Mouse (Mus musculus) liver, embryonic 11.5 days (tissue): ENCODE results near the gene Ssbp2. TPM values are rescaled to one million over a fixed set of nuclear protein-coding genes. Genes with fewer than 3 reads are reported as not detected.
A peak's percentile ranks its signal among the peaks of the same experiment; 100 is the strongest.

ENCODE experiments used
- ATAC-seq: fragments of 200-750 bp; cut with Nextera tagmentation; replicated peaks from 2 replicates; pipeline ENCODE4 v1.8.0; 2017; ENCODE audit warnings: moderate number of reproducible peaks, mild to moderate bottlenecking, moderate TSS enrichment, moderate library complexity; ENCODE audit not compliant: low FRiP score
- DNase-seq: peaks from one replicate; pipeline ENCODE4 v3.0.0-alpha.2; 2017; ENCODE audit warnings: low spot score
- H3K27ac ChIP-seq: fragments of 300-500 bp; sonication (generic); 2 replicates; pipeline ENCODE4 v1.5.1; 2014; ENCODE audit warnings: mild to moderate bottlenecking, low read depth, low read length, control low read depth
- H3K27me3 ChIP-seq: fragments of 300-500 bp; sonication (generic); replicated peaks from 2 replicates; pipeline ENCODE4 v1.6.1; 2014; ENCODE audit warnings: low read length, mixed read lengths; ENCODE audit not compliant: control insufficient read depth, insufficient read depth
- H3K36me3 ChIP-seq: fragments of 300-500 bp; sonication (generic); 2 replicates; pipeline ENCODE4 v1.6.1; 2014; ENCODE audit warnings: mild to moderate bottlenecking, low read length, moderate library complexity, mixed read lengths; ENCODE audit not compliant: control insufficient read depth, insufficient read depth
- H3K4me1 ChIP-seq: fragments of 300-500 bp; sonication (generic); replicated peaks from 2 replicates; pipeline ENCODE4 v1.6.1; 2014; ENCODE audit warnings: low read length, mixed read lengths; ENCODE audit not compliant: control insufficient read depth, insufficient read depth
- H3K4me2 ChIP-seq: fragments of 300-500 bp; sonication (generic); 2 replicates; pipeline ENCODE4 v1.6.1; 2014; ENCODE audit warnings: mild to moderate bottlenecking, control low read depth, moderate library complexity
- H3K4me3 ChIP-seq: fragments of 300-500 bp; sonication (generic); 2 replicates; pipeline ENCODE4 v1.5.1; 2014; ENCODE audit warnings: low read depth, low read length, control low read depth
- H3K9ac ChIP-seq: fragments of 300-500 bp; sonication (generic); 2 replicates; pipeline ENCODE4 v1.6.1; 2014; ENCODE audit warnings: low read depth, low read length, control low read depth
- H3K9me3 ChIP-seq: fragments of 300-500 bp; sonication (generic); 2 replicates; pipeline ENCODE4 v1.6.1; 2016; ENCODE audit warnings: low read length, inconsistent platforms, mixed read lengths; ENCODE audit not compliant: control insufficient read depth
- WGBS: fragments of 180-500 bp; shearing (Covaris S2); extraction: QIAGEN DNeasy Blood & Tissue Kit; methylation state at CpG from one replicate; pipeline ENCODE4 v1.1.7; 2014; 5-methylcytosine and 5-hydroxymethylcytosine counted together
- polyA plus RNA-seq: library from polyadenylated mRNA; unstranded; fragments of >200 nt; fragmentation: Nextera tagmentation; extraction: Ambion mirVana; gene quantifications from 2 replicates; pipeline ENCODE4 v1.2.1, GENCODE M21; 2014

Ssbp2 gene
- polyA plus RNA-seq, 1 experiment from 2014 or later, result 110 TPM

DNA sequence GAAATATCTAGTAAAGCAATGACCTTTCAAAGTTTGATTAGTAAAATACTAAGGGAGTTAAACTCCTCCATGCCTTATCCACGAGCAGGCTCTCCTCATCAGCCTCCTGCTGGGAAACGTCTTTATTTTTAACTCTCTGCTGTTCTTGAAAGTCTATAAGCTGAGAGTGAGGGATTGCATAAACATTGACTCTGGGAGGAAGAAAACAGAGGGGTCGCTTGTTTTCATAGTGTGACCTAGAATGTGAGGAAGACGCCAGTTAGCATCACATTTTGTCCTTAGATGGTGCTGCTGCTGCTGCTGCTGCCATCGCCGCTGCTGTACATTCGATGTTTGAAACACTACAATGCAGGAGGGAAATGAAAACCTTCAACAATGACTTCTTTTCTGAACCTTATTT, 233.5 kb downstream of the Ssbp2 start:
- ATAC-seq (no peak), DNase-seq (no peak)
- WGBS, result 73% methylated on average over 7 of the region's 7 CpGs
- H3K9me3 ChIP-seq, result no peaks in the 10 kb centered on the region
- H3K4me1 ChIP-seq, result no peaks in the 10 kb centered on the region
- H3K27me3 ChIP-seq, result no peaks in the 10 kb centered on the region
- no peak overlapping the region for H3K4me2 ChIP-seq
- peaks cover 2% of the 10 kb centered on the region; the same call in 1 of the 2 replicates for H3K36me3 ChIP-seq
- no peak overlapping the region for H3K9ac ChIP-seq
- H3K4me3 ChIP-seq, result no peak overlapping the region
- H3K27ac ChIP-seq, result no peak overlapping the region

- WGBS, result 80% methylated on average over 2 of the region's 2 CpGs
- no peaks in the 10 kb centered on the region for H3K9me3 ChIP-seq
- H3K4me3 ChIP-seq, result no peak overlapping the region
- ATAC-seq (no peak), DNase-seq (no peak)
- H3K4me2 ChIP-seq, result no peak overlapping the region
- H3K27me3 ChIP-seq, result no peaks in the 10 kb centered on the region
- no peak overlapping the region for H3K9ac ChIP-seq
- H3K36me3 ChIP-seq, result peaks cover 2% of the 10 kb centered on the region; the same call in 1 of the 2 replicates
- no peak overlapping the region for H3K27ac ChIP-seq
- H3K4me1 ChIP-seq, result no peaks in the 10 kb centered on the region
Observed at GRCm38 (mm10) chr13:91695406-91695805, 235.3 kb downstream of the Ssbp2 start.

DNA sequence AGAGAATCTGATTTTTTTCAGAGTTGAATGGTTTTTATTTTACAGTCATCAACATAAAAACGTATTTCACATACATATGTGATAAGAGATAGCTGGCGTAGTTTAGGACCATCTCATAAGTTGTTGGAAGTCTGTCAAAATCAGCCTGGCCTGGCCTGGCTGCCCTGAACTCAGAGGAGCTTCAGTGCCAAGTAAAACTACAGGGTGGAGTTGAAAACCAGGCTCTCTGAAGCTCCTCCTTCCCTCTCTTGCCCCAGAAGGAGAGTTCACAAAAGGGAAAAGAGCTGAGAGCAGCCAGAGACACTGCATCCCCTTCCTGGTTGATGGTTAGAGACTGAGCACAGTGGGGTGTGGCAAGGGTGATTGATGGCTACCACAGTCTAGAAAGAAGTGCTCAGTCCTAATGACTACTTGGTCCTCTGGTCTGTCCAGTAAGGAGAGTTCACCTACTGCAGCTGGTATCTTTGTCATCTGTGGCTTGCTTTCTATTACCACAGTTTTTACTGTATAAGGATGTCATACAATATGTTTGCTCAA, 236.1 kb downstream of the Ssbp2 start:
- H3K4me1 ChIP-seq, result no peaks in the 10 kb centered on the region
- no peak overlapping the region for H3K9ac ChIP-seq
- H3K27me3 ChIP-seq, result no peaks in the 10 kb centered on the region
- no peaks in the 10 kb centered on the region for H3K9me3 ChIP-seq
- no peak overlapping the region for H3K4me3 ChIP-seq
- WGBS, result 82% methylated on average over 2 of the region's 2 CpGs
- H3K4me2 ChIP-seq, result no peak overlapping the region
- no peak for DNase-seq
- no peak overlapping the region for H3K27ac ChIP-seq
- ATAC-seq, result no peak
- no peaks in the 10 kb centered on the region for H3K36me3 ChIP-seq

- H3K4me2 ChIP-seq, result no peak overlapping the region
- H3K4me3 ChIP-seq, result no peak overlapping the region
- ATAC-seq (no peak), DNase-seq (no peak)
- H3K9ac ChIP-seq, result no peak overlapping the region
- no peaks in the 10 kb centered on the region for H3K27me3 ChIP-seq
- H3K4me1 ChIP-seq, result no peaks in the 10 kb centered on the region
- H3K9me3 ChIP-seq, result no peaks in the 10 kb centered on the region
- H3K36me3 ChIP-seq, result no peaks in the 10 kb centered on the region
- no peak overlapping the region for H3K27ac ChIP-seq
- 41% methylated on average over 3 of the region's 3 CpGs for WGBS
Observed at GRCm38 (mm10) chr13:91697011-91697410, 236.9 kb downstream of the Ssbp2 start.

GRCm38 (mm10) chr13:91702337-91702736, 242.3 kb downstream of the Ssbp2 start:
- Histone ChIP-seq H3K4me1 (no peaks in the 10 kb centered on the region), H3K4me2 (no peak overlapping the region), H3K36me3 (no peaks in the 10 kb centered on the region), H3K9ac (no peak overlapping the region), H3K9me3 (no peaks in the 10 kb centered on the region), H3K27ac (no peak overlapping the region), H3K4me3 (no peak overlapping the region), H3K27me3 (no peaks in the 10 kb centered on the region)
- ATAC-seq (peak; percentile 76), DNase-seq (no peak)
- WGBS, result 50% methylated on average over 6 of the region's 6 CpGs

- Histone ChIP-seq H3K4me3 (no peak overlapping the region), H3K27ac (no peak overlapping the region), H3K9ac (no peak overlapping the region), H3K27me3 (no peaks in the 10 kb centered on the region), H3K36me3 (no peaks in the 10 kb centered on the region), H3K4me2 (no peak overlapping the region), H3K4me1 (no peaks in the 10 kb centered on the region), H3K9me3 (no peaks in the 10 kb centered on the region)
- ATAC-seq (no peak), DNase-seq (no peak)
- WGBS, result 87% methylated on average over 6 of the region's 6 CpGs
Observed at GRCm38 (mm10) chr13:91719487-91719886, 259.4 kb downstream of the Ssbp2 start.

DNA sequence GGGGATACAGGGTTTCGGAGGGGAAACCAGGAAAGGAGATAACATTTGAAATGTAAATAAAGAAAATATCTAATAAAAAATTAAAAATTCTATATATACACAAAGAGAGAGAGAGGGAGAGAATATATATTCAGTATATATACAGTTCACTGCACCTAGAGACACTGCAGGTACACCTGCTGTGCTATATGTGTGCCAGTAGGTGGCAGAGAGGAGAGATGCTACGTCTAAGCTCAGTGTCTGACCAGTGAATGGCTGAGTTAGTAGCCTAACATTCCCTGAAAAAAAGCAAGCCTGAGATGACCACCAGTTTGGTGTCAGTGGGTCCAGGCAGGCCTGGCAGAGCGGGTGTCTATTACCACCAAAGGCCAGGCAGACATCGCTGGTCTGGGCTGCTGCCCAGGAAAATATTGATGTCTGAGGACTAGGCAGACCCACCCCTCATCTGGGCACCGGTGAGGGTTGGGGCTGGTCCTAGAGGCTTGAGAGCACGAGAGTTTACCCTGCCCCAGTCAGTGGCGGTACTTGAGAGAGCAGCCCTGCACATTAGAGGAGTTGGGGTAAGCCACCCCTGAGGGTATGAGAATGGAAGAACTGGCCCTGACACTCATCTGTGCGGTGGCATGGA, 263.1 kb downstream of the Ssbp2 start:
- no peaks in the 10 kb centered on the region for H3K27me3 ChIP-seq
- no peaks in the 10 kb centered on the region for H3K36me3 ChIP-seq
- no peak overlapping the region for H3K4me3 ChIP-seq
- WGBS, result 61% methylated on average over 8 of the region's 8 CpGs
- no peaks in the 10 kb centered on the region for H3K4me1 ChIP-seq
- no peak overlapping the region for H3K4me2 ChIP-seq
- no peak overlapping the region for H3K27ac ChIP-seq
- DNase-seq (no peak), ATAC-seq (peak; percentile 64; the same call in 1 of the 2 replicates)
- H3K9ac ChIP-seq, result no peak overlapping the region
- H3K9me3 ChIP-seq, result no peaks in the 10 kb centered on the region

GRCm38 (mm10) chr13:91723736-91724119, 263.6 kb downstream of the Ssbp2 start:
- Histone ChIP-seq H3K4me3 (no peak overlapping the region), H3K9me3 (no peaks in the 10 kb centered on the region), H3K4me2 (no peak overlapping the region), H3K4me1 (no peaks in the 10 kb centered on the region), H3K9ac (no peak overlapping the region), H3K27ac (no peak overlapping the region), H3K27me3 (no peaks in the 10 kb centered on the region), H3K36me3 (no peaks in the 10 kb centered on the region)
- no peak for ATAC-seq
- no peak for DNase-seq
- WGBS, result 76% methylated on average over 7 of the region's 7 CpGs

DNA sequence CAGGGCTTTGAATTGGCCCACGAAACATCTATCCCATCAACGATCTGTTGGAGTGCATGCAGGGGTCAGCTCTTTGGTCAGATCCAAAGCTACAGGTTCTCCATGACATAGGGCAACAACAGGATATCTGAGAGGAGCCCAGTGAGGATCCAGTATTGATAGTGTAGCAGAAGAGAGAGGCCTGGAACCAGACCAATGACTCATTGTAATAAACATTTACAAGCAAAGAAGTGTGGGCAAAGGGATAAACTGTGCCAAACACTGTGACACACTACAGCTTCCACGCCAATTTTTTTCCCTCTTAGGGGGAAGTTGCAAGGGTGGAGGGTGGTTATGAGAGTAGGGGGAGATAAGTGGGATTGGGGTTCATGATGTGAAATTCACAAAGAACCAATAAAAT, 264.1 kb downstream of the Ssbp2 start:
- no peak overlapping the region for H3K27ac ChIP-seq
- no peaks in the 10 kb centered on the region for H3K9me3 ChIP-seq
- H3K36me3 ChIP-seq, result no peaks in the 10 kb centered on the region
- H3K27me3 ChIP-seq, result no peaks in the 10 kb centered on the region
- H3K9ac ChIP-seq, result no peak overlapping the region
- H3K4me2 ChIP-seq, result no peak overlapping the region
- no peak overlapping the region for H3K4me3 ChIP-seq
- H3K4me1 ChIP-seq, result no peaks in the 10 kb centered on the region
- DNase-seq (no peak), ATAC-seq (no peak)
- WGBS, result 86% methylated on average over 3 of the region's 3 CpGs
